Mouse (Mus musculus): ENCODE results near the gene Fam83c. TPM values are rescaled to one million over a fixed set of nuclear protein-coding genes. Genes with fewer than 3 reads are reported as not detected.

Gene Fam83c
- polyA plus RNA-seq, 1 experiment from 2014 or later = 0.74 TPM

GRCm38 (mm10) chr2:155863301-155863867 lies 28.7 kb upstream of the Fam83c start:
- H3K9me3 ChIP-seq (ENCODE audit: control insufficient read depth, low read length) = no peaks in the 10 kb centered on the region
- H3K27ac ChIP-seq (replicated peaks; ENCODE audit: low read depth, low read length) = no peak overlapping the region
- H3K4me1 ChIP-seq (ENCODE audit: control insufficient read depth, insufficient read depth, low read length) = no peaks in the 10 kb centered on the region
- H3K9ac ChIP-seq (ENCODE audit: low read depth, low read length) = no peak overlapping the region
- DNase-seq (ENCODE audit: low spot score) = no peak
- H3K36me3 ChIP-seq (ENCODE audit: control insufficient read depth, insufficient read depth, low read length) = no peaks in the 10 kb centered on the region
- ATAC-seq (ENCODE audit: low read depth) = peak; percentile 44
- no peak overlapping the region for H3K4me2 ChIP-seq (ENCODE audit: low read depth, low read length)
- H3K27me3 ChIP-seq (replicated peaks; ENCODE audit: control insufficient read depth, insufficient read depth, low read length) = no peaks in the 10 kb centered on the region
- 52% methylated on average over 11 of the region's 11 CpGs for WGBS
- H3K4me3 ChIP-seq (ENCODE audit: low read depth, low read length) = no peak overlapping the region

DNA sequence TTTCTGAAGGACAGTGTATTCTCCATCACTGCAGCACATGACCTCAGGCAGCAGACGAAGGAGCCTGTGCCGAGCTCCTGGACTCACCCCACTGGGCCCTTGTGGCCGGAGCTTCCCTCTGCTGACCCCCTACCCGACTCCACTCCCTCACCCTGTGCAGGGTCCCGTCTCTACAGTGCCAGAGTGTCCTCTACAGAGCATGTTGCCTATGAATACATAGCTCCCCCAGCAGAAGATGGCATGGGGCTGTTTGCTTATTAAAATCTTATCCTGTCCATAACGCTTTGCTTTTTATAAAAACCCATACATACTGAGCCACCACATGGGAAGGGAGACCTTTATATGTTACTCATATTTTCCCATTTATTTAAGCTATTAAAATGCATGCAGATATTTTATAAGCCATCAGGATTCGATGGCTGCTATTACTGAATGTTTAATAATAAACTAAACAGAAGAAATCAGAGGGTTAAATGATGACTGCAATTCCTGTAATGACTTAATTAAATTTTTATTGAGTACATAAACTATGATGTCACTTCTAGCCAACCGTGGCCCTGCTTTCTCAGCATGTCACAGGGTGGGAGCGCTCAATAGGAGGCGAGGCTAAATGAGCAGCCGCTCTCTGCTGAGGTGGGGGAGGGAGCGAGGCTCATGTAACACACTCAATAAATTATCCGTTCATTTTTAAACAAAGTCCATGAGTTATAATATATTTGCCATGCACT lies 28.1 kb upstream of the Fam83c start:
- no peak overlapping the region for H3K4me2 ChIP-seq (ENCODE audit: low read depth, low read length)
- WGBS = 71% methylated on average over 13 of the region's 13 CpGs
- no peak overlapping the region for H3K27ac ChIP-seq (replicated peaks; ENCODE audit: low read depth, low read length)

DNA sequence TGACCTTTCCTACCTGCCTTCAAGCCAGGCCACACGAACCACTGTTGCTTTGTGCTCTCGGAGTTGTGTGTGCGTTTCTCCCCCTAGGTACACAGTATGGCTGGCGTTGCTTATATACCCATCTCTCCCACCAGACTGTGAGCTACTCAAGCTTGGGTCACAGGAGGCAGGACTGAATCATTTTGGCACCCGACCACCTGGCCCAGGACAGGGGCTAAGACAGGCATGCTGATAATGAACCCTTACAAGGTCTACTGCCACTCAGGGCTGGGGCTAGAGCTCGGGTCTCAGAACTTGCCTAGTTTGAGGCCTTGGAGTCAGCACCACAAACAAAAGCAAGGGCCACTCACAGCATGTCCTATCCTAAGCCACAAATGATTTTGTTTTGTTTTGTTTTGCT lies 26.9 kb upstream of the Fam83c start:
- no peaks in the 10 kb centered on the region for H3K27me3 ChIP-seq (replicated peaks; ENCODE audit: control insufficient read depth, insufficient read depth, low read length)
- DNase-seq (ENCODE audit: low spot score) = no peak
- ATAC-seq (ENCODE audit: low read depth) = no peak
- no peak overlapping the region for H3K4me3 ChIP-seq (ENCODE audit: low read depth, low read length)
- H3K36me3 ChIP-seq (ENCODE audit: control insufficient read depth, insufficient read depth, low read length) = peaks cover 11% of the 10 kb centered on the region; the same call in 1 of the 2 replicates
- no peaks in the 10 kb centered on the region for H3K9me3 ChIP-seq (ENCODE audit: control insufficient read depth, low read length)
- H3K27ac ChIP-seq (replicated peaks; ENCODE audit: low read depth, low read length) = no peak overlapping the region
- H3K4me1 ChIP-seq (ENCODE audit: control insufficient read depth, insufficient read depth, low read length) = no peaks in the 10 kb centered on the region
- no peak overlapping the region for H3K9ac ChIP-seq (ENCODE audit: low read depth, low read length)
- whole genome bisulfite sequencing = 90% methylated on average over 6 of the region's 6 CpGs
- H3K4me2 ChIP-seq (ENCODE audit: low read depth, low read length) = no peak overlapping the region

More for the DNA sequence above, 28.1 kb upstream of the Fam83c start:
- ATAC-seq (ENCODE audit: low read depth) = peak; percentile 87
- Histone ChIP-seq H3K4me3 (ENCODE audit: low read depth, low read length) (no peak overlapping the region), H3K9ac (ENCODE audit: low read depth, low read length) (no peak overlapping the region), H3K9me3 (ENCODE audit: control insufficient read depth, low read length) (no peaks in the 10 kb centered on the region), H3K36me3 (ENCODE audit: control insufficient read depth, insufficient read depth, low read length) (0 out of 2 replicates have a peak, but pooled peaks cover 4% of the 10 kb centered on the region), H3K27me3 (replicated peaks; ENCODE audit: control insufficient read depth, insufficient read depth, low read length) (no peaks in the 10 kb centered on the region), H3K4me1 (ENCODE audit: control insufficient read depth, insufficient read depth, low read length) (no peaks in the 10 kb centered on the region)
- peak; percentile 56 for DNase-seq (ENCODE audit: low spot score)

DNA sequence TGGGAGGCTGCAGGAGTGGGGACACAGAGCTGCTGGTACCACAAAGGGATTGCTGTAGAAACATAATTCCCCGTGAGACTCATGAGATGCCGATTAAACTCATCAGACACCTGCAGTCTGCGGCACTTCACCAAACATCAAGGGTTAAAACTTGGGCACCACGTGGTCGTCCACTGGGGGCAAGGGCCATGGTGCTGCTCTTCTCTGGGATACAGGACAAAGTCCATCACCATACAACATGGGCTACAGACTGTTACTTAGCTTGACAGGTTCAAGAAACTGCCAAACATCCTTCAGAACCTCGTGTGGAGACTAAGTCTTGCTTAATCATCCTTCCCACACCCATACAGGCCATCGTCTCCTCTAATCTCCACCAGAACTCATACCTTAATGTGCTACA lies 25.4 kb upstream of the Fam83c start:
- 82% methylated on average over 7 of the region's 7 CpGs for WGBS
- DNase-seq (ENCODE audit: low spot score) (no peak), ATAC-seq (ENCODE audit: low read depth) (no peak)
- H3K4me3 ChIP-seq (ENCODE audit: low read depth, low read length) = no peak overlapping the region
- H3K27me3 ChIP-seq (replicated peaks; ENCODE audit: control insufficient read depth, insufficient read depth, low read length) = no peaks in the 10 kb centered on the region
- H3K4me2 ChIP-seq (ENCODE audit: low read depth, low read length) = no peak overlapping the region
- no peaks in the 10 kb centered on the region for H3K9me3 ChIP-seq (ENCODE audit: control insufficient read depth, low read length)
- H3K27ac ChIP-seq (replicated peaks; ENCODE audit: low read depth, low read length) = no peak overlapping the region
- H3K9ac ChIP-seq (ENCODE audit: low read depth, low read length) = no peak overlapping the region
- peaks cover 11% of the 10 kb centered on the region; the same call in 1 of the 2 replicates for H3K36me3 ChIP-seq (ENCODE audit: control insufficient read depth, insufficient read depth, low read length)
- H3K4me1 ChIP-seq (ENCODE audit: control insufficient read depth, insufficient read depth, low read length) = no peaks in the 10 kb centered on the region

DNA sequence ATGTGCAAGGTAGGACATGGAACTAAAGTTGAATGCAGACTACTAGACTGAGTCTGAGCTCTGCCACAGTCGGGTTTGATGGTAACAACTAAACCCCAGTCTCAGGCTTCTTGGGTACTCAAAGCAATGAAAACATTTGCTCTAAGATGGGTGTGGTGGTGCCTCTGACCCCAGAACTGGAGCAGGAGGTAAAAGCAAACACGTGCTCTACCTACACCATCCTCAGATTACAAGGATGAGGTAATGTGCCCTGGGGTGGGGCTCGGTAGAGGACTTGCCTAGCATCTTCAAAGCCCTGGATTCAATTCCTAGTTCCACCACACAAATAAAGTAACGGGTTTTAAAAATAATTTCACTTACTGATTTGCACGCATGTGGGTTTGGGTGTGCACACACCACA lies 17.9 kb upstream of the Fam83c start:
- ATAC-seq (ENCODE audit: low read depth) = no peak
- Histone ChIP-seq H3K36me3 (ENCODE audit: control insufficient read depth, insufficient read depth, low read length) (peaks cover 47% of the 10 kb centered on the region), H3K27ac (replicated peaks; ENCODE audit: low read depth, low read length) (no peak overlapping the region), H3K27me3 (replicated peaks; ENCODE audit: control insufficient read depth, insufficient read depth, low read length) (no peaks in the 10 kb centered on the region), H3K4me1 (ENCODE audit: control insufficient read depth, insufficient read depth, low read length) (no peaks in the 10 kb centered on the region), H3K4me2 (ENCODE audit: low read depth, low read length) (no peak overlapping the region), H3K9ac (ENCODE audit: low read depth, low read length) (no peak overlapping the region), H3K9me3 (ENCODE audit: control insufficient read depth, low read length) (no peaks in the 10 kb centered on the region), H3K4me3 (ENCODE audit: low read depth, low read length) (no peak overlapping the region)
- no peak for DNase-seq (ENCODE audit: low spot score)
- 57% methylated on average over 5 of the region's 5 CpGs for WGBS

- H3K36me3 ChIP-seq (ENCODE audit: control insufficient read depth, insufficient read depth, low read length) = peaks cover 62% of the 10 kb centered on the region
Measured at GRCm38 (mm10) chr2:155850120-155850519, 15.5 kb upstream of the Fam83c start.

DNA sequence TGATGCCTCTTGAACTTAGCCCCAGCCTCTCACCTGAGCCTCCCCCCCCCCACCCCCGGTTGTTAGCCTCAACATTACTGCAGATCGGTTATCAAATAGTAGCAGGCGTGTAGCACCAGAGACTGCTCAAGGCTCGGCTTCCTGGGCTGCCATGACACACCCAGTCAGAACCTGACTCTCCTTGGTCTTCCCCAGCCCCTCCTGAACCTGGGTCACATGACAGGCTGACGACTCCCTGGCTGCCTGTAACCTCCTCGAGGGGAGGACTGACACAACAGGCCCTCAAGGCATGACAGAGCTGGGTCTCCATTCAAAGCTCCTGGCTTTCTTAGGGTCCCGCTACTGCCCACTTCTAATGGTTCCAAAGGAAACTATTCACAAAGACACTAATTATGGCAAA lies 14.8 kb upstream of the Fam83c start:
- no peaks in the 10 kb centered on the region for H3K9me3 ChIP-seq (ENCODE audit: control insufficient read depth, low read length)
- H3K9ac ChIP-seq (ENCODE audit: low read depth, low read length) = no peak overlapping the region
- DNase-seq (ENCODE audit: low spot score) = no peak
- H3K4me3 ChIP-seq (ENCODE audit: low read depth, low read length) = no peak overlapping the region
- H3K4me1 ChIP-seq (ENCODE audit: control insufficient read depth, insufficient read depth, low read length) = no peaks in the 10 kb centered on the region
- H3K36me3 ChIP-seq (ENCODE audit: control insufficient read depth, insufficient read depth, low read length) = peaks cover 68% of the 10 kb centered on the region
- 57% methylated on average over 7 of the region's 7 CpGs for WGBS
- H3K27ac ChIP-seq (replicated peaks; ENCODE audit: low read depth, low read length) = no peak overlapping the region
- no peak for ATAC-seq (ENCODE audit: low read depth)
- H3K4me2 ChIP-seq (ENCODE audit: low read depth, low read length) = no peak overlapping the region
- no peaks in the 10 kb centered on the region for H3K27me3 ChIP-seq (replicated peaks; ENCODE audit: control insufficient read depth, insufficient read depth, low read length)

More at GRCm38 (mm10) chr2:155850120-155850519, 15.5 kb upstream of the Fam83c start:
- H3K9me3 ChIP-seq (ENCODE audit: control insufficient read depth, low read length) = no peaks in the 10 kb centered on the region
- no peaks in the 10 kb centered on the region for H3K4me1 ChIP-seq (ENCODE audit: control insufficient read depth, insufficient read depth, low read length)
- H3K27ac ChIP-seq (replicated peaks; ENCODE audit: low read depth, low read length) = no peak overlapping the region
- H3K27me3 ChIP-seq (replicated peaks; ENCODE audit: control insufficient read depth, insufficient read depth, low read length) = no peaks in the 10 kb centered on the region
- ATAC-seq (ENCODE audit: low read depth) (no peak), DNase-seq (ENCODE audit: low spot score) (no peak)
- WGBS = 82% methylated on average over 7 of the region's 7 CpGs
- no peak overlapping the region for H3K9ac ChIP-seq (ENCODE audit: low read depth, low read length)
- no peak overlapping the region for H3K4me2 ChIP-seq (ENCODE audit: low read depth, low read length)
- H3K4me3 ChIP-seq (ENCODE audit: low read depth, low read length) = no peak overlapping the region

DNA sequence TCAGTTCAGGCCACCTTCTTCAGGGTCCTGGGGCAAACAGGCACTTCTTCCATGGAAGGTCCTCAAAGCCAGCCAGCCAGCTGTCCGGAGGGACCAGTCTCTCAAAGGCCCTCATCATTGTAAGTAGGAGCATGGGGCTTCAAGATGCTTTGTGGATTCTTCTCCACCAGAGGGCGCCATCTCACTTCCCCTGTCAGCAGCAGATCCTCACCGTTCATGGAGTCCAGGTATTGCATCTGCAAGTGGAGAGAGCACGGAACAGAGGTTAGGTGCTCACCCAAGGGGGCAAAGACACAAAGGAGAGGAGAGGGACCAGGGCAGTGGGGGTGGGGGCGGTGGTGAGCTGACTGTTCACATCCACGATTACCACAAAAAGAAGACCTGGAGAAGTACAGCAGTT lies 13.6 kb upstream of the Fam83c start:
- peaks cover 64% of the 10 kb centered on the region for H3K36me3 ChIP-seq (ENCODE audit: control insufficient read depth, insufficient read depth, low read length)
- no peaks in the 10 kb centered on the region for H3K4me1 ChIP-seq (ENCODE audit: control insufficient read depth, insufficient read depth, low read length)
- ATAC-seq (ENCODE audit: low read depth) = peak; percentile 19; the same call in 1 of the 2 replicates
- no peak overlapping the region for H3K9ac ChIP-seq (ENCODE audit: low read depth, low read length)
- H3K9me3 ChIP-seq (ENCODE audit: control insufficient read depth, low read length) = no peaks in the 10 kb centered on the region
- H3K27ac ChIP-seq (replicated peaks; ENCODE audit: low read depth, low read length) = no peak overlapping the region
- no peaks in the 10 kb centered on the region for H3K27me3 ChIP-seq (replicated peaks; ENCODE audit: control insufficient read depth, insufficient read depth, low read length)
- H3K4me2 ChIP-seq (ENCODE audit: low read depth, low read length) = no peak overlapping the region
- H3K4me3 ChIP-seq (ENCODE audit: low read depth, low read length) = no peak overlapping the region
- WGBS = 23% methylated on average over 6 of the region's 6 CpGs
- peak; percentile 85 for DNase-seq (ENCODE audit: low spot score)

GRCm38 (mm10) chr2:155846930-155847329 lies 12.3 kb upstream of the Fam83c start:
- H3K27ac ChIP-seq (replicated peaks; ENCODE audit: low read depth, low read length) = no peak overlapping the region
- no peak overlapping the region for H3K9ac ChIP-seq (ENCODE audit: low read depth, low read length)
- H3K4me2 ChIP-seq (ENCODE audit: low read depth, low read length) = no peak overlapping the region
- no peak overlapping the region for H3K4me3 ChIP-seq (ENCODE audit: low read depth, low read length)
- ATAC-seq (ENCODE audit: low read depth) (no peak), DNase-seq (ENCODE audit: low spot score) (no peak)
- peaks cover 61% of the 10 kb centered on the region for H3K36me3 ChIP-seq (ENCODE audit: control insufficient read depth, insufficient read depth, low read length)
- H3K4me1 ChIP-seq (ENCODE audit: control insufficient read depth, insufficient read depth, low read length) = no peaks in the 10 kb centered on the region
- WGBS = 78% methylated on average over 8 of the region's 8 CpGs
- no peaks in the 10 kb centered on the region for H3K9me3 ChIP-seq (ENCODE audit: control insufficient read depth, low read length)
- no peaks in the 10 kb centered on the region for H3K27me3 ChIP-seq (replicated peaks; ENCODE audit: control insufficient read depth, insufficient read depth, low read length)
